Mouse (Mus musculus) forebrain, postnatal 0 days (tissue): ENCODE measurements around the gene Hydin. TPM values are rescaled to one million over a fixed set of nuclear protein-coding genes. Genes with fewer than 3 reads are reported as not detected.

Source experiments
- ATAC-seq: fragments of 200-750 bp; cut with Nextera tagmentation; 2 replicates; pipeline ENCODE4 v1.8.0; 2017; ENCODE audit warnings: mild to moderate bottlenecking, moderate library complexity
- DNase-seq: peaks from one replicate; pipeline ENCODE4 v3.0.0-alpha.2; 2015
- H3K27ac ChIP-seq: fragments of 300-500 bp; sonication (generic); 2 replicates; pipeline ENCODE4 v1.5.1; 2014; ENCODE audit warnings: low read depth, mild to moderate bottlenecking, antibody characterized with exemption, low read length, moderate library complexity, mixed read lengths
- H3K27me3 ChIP-seq: fragments of 300-500 bp; sonication (generic); 2 replicates; pipeline ENCODE4 v1.6.1; 2014; ENCODE audit warnings: mild to moderate bottlenecking, low read length, mixed read lengths; ENCODE audit not compliant: insufficient read depth
- H3K36me3 ChIP-seq: fragments of 300-500 bp; sonication (generic); 2 replicates; pipeline ENCODE4 v1.6.1; 2014; ENCODE audit warnings: mild to moderate bottlenecking, moderate library complexity; ENCODE audit not compliant: insufficient read depth
- H3K4me1 ChIP-seq: fragments of 300-500 bp; sonication (generic); 2 replicates; pipeline ENCODE4 v1.6.1; 2014; ENCODE audit warnings: antibody characterized with exemption; ENCODE audit not compliant: insufficient read depth
- H3K4me2 ChIP-seq: fragments of 300-500 bp; sonication (generic); 2 replicates; pipeline ENCODE4 v1.6.1; 2014; ENCODE audit warnings: low read depth, mild to moderate bottlenecking, moderate library complexity
- H3K4me3 ChIP-seq: fragments of 300-500 bp; sonication (generic); 2 replicates; pipeline ENCODE4 v1.5.1; 2014; ENCODE audit warnings: low read depth, low read length, mixed read lengths
- H3K9ac ChIP-seq: fragments of 300-500 bp; sonication (generic); 2 replicates; pipeline ENCODE4 v1.6.1; 2014; ENCODE audit warnings: mild to moderate bottlenecking
- H3K9me3 ChIP-seq: fragments of 300-500 bp; sonication (generic); 2 replicates; pipeline ENCODE4 v1.6.1; 2016; ENCODE audit warnings: low read length
- CTCF ChIP-seq: sonication (generic); IDR thresholded peaks from 2 replicates; pipeline ENCODE4 v1.5.1; 2016; ENCODE audit warnings: antibody characterized with exemption, control low read depth, low read depth
- WGBS: fragments of 180-500 bp; shearing (Covaris S2); extraction: QIAGEN DNeasy Blood & Tissue Kit; methylation state at CpG from one replicate; pipeline ENCODE4 v1.1.7; 2014; 5-methylcytosine and 5-hydroxymethylcytosine counted together
- polyA plus RNA-seq: library from polyadenylated mRNA; unstranded; fragments of >200 nt; fragmentation: Nextera tagmentation; extraction: Ambion mirVana; gene quantifications from 2 replicates; pipeline ENCODE4 v1.2.1, GENCODE M21; 2015
- total RNA-seq: library from RNA; depleted of rRNA; stranded (reverse); fragments of >200 nt; gene quantifications from 2 replicates; pipeline ENCODE4 v1.2.3, GENCODE M21; 2014

Hydin gene
- total and polyA plus RNA-seq, 2 experiments from 2014 or later: 0.63 to 1.0 TPM

DNA sequence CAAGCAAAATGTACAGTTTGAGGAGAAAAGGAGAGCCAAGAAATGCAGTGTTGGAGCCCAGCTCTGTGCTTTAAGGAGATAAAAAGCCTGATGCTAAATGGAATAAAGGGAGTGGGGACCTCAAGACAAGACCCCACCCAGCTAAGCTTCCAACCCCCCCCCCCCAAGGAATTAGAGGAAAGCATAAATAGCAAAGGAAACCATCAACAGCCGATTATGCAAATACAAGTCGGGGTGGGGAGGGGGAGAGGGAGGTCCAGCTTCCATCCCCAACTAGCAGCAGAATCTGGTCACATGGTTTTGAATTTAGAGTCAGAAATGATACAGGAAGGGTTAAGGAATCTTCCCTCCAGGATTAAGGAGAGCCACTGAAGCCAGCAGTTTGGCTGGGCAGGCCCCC is 22.2 kb upstream of the Hydin start:
- no peaks in the 10 kb centered on the region for H3K9me3 ChIP-seq
- no peak for DNase-seq
- H3K4me3 ChIP-seq: no peak overlapping the region
- H3K4me2 ChIP-seq: no peak overlapping the region
- no peak overlapping the region for H3K9ac ChIP-seq
- H3K27me3 ChIP-seq: no peaks in the 10 kb centered on the region
- H3K27ac ChIP-seq: no peak overlapping the region
- no peak for TF ChIP-seq CTCF
- ATAC-seq: no peak
- 65% methylated on average over 2 of the region's 2 CpGs for WGBS
- no peaks in the 10 kb centered on the region for H3K4me1 ChIP-seq
- no peaks in the 10 kb centered on the region for H3K36me3 ChIP-seq

- no peak overlapping the region for H3K4me3 ChIP-seq
- no peak for TF ChIP-seq CTCF
- DNase-seq (no peak), ATAC-seq (no peak)
- no peak overlapping the region for H3K27ac ChIP-seq
- H3K36me3 ChIP-seq: no peaks in the 10 kb centered on the region
- H3K4me2 ChIP-seq: no peak overlapping the region
- H3K4me1 ChIP-seq: no peaks in the 10 kb centered on the region
- no peaks in the 10 kb centered on the region for H3K27me3 ChIP-seq
- WGBS: 89% methylated on average over 6 of the region's 6 CpGs
- no peaks in the 10 kb centered on the region for H3K9me3 ChIP-seq
- H3K9ac ChIP-seq: no peak overlapping the region
Measured at GRCm38 (mm10) chr8:110247238-110247637, 19.5 kb upstream of the Hydin start.

DNA sequence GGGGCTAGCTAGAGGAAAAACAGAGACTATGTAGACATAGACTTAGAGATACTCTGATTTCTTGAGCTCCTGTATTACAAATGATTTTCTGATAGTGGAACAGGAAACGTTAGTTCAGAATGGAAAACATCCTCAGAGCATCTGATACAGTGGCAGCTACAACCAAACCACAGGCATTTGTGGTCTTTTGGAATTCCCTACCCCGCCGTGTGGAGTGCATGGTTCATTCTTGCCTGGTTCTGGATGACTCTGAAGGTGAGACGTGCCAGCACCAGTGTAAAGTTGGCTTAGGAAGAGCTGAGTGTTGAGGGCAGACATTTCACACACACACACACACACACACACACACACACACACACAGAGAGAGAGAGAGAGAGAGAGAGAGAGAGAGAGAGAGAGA is 12.8 kb upstream of the Hydin start:
- DNase-seq (no peak), ATAC-seq (no peak)
- Histone ChIP-seq H3K4me2 (no peak overlapping the region), H3K36me3 (no peaks in the 10 kb centered on the region), H3K27ac (no peak overlapping the region), H3K9me3 (no peaks in the 10 kb centered on the region), H3K4me1 (no peaks in the 10 kb centered on the region), H3K9ac (no peak overlapping the region), H3K27me3 (no peaks in the 10 kb centered on the region), H3K4me3 (no peak overlapping the region)
- WGBS: 84% methylated on average over 4 of the region's 4 CpGs
- no peak for TF ChIP-seq CTCF

DNA sequence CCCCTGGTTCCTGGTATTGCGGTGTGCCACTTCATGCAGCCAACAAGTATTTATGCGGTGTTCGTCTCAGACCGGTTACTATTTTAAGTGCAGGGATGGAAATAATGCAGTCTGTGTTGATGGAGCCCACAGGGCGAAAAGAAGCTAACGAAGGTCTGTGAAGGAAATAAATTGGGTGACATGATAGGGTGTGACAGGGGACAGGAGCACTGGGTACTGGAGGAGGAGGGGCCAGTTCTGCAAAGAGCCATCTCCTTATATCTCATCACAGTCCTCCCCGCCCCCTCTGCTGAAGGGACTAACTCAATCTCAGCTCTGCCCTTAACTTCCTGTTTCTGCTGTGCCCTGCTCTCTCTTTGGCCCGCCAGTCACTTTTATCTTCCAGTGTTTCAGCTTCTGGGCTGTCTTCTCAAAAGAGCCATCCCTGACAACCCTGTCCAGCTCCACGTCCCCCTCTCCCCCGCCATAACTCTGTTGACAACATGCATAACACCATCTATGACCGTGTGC is 926 bp upstream of the Hydin start:
- no peak for ATAC-seq
- DNase-seq: no peak
- TF ChIP-seq CTCF: no peak

DNA sequence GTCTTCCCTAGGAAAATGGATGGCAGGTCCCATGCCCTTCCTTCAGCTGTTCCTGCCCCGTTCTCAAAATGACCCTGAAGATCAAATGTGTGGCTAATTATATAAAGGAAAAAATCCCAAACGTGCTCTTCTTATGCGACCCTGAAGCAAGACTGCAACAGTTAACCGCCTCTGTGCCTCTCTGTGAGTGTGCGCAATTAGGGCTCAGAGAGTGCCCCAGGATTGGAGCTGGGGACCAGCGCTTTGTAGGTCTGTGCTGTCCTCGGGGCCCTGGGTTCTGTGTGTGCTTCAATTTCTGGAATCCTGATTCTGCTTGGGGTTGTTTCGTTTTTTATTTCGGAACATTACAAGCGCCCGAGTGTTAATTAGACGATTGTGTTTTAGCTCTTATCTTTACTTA is 491 bp downstream of the Hydin start:
- no peak overlapping the region for H3K9ac ChIP-seq
- ATAC-seq (no peak), DNase-seq (no peak)
- H3K27ac ChIP-seq: no peak overlapping the region
- H3K4me2 ChIP-seq: peak overlapping the region; percentile 58
- no peaks in the 10 kb centered on the region for H3K36me3 ChIP-seq
- no peaks in the 10 kb centered on the region for H3K4me1 ChIP-seq
- WGBS: 6% methylated on average over 12 of the region's 12 CpGs
- peak overlapping the region; percentile 29 for H3K4me3 ChIP-seq
- H3K9me3 ChIP-seq: no peaks in the 10 kb centered on the region
- no peaks in the 10 kb centered on the region for H3K27me3 ChIP-seq
- no peak for TF ChIP-seq CTCF

More for the DNA sequence above, 926 bp upstream of the Hydin start:
- no peak overlapping the region for H3K9ac ChIP-seq
- H3K4me3 ChIP-seq: no peak overlapping the region
- H3K4me2 ChIP-seq: no peak overlapping the region
- H3K36me3 ChIP-seq: no peaks in the 10 kb centered on the region
- no peak overlapping the region for H3K27ac ChIP-seq
- H3K9me3 ChIP-seq: no peaks in the 10 kb centered on the region
- WGBS: 67% methylated on average over 11 of the region's 11 CpGs
- no peaks in the 10 kb centered on the region for H3K4me1 ChIP-seq
- H3K27me3 ChIP-seq: no peaks in the 10 kb centered on the region

DNA sequence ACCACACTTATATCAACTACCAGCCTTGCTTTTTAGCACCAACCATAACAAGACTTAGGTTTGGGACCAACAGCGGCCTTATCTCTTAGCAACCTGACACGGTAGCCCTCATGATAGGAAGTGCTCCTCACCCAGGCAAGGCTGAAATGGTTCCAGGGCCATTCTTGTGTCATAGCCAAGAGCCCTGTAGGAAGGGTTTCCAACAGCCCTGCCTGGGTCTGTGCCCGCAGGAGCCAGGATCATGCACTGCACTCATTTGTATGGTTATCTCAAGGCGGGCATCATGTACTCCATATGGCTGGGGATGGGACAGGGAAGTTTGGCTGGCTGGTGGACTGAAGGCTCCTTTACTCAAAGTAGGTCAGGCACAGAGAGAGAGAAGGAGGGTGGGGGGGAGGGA is 3.9 kb downstream of the Hydin start:
- no peak overlapping the region for H3K4me2 ChIP-seq
- TF ChIP-seq CTCF: no peak
- 0 out of 2 replicates have a peak, but pooled peaks cover under 1% of the 10 kb centered on the region for H3K4me1 ChIP-seq
- no peak overlapping the region for H3K27ac ChIP-seq
- no peaks in the 10 kb centered on the region for H3K27me3 ChIP-seq
- H3K9ac ChIP-seq: no peak overlapping the region
- DNase-seq (no peak), ATAC-seq (no peak)
- no peaks in the 10 kb centered on the region for H3K9me3 ChIP-seq
- no peaks in the 10 kb centered on the region for H3K36me3 ChIP-seq
- 84% methylated on average over 4 of the region's 4 CpGs for WGBS
- no peak overlapping the region for H3K4me3 ChIP-seq

DNA sequence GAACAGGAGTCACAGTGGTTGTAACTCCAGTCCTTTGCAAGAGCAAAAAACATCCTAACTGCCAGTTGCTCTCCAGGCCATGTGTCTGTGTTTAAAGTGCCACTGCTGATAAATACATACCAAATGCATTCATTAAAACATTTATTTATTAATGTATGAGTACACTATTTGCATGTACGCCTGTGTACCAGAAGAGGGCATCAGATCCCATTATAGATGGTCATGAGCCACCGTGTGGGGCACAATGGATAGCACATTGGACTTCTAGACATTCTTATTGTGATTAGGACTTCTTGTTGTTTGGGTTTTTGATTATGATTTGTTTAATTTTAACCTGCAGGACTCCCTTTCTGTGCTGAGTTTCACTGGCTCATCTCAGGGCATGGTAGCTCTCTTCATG is 6.6 kb downstream of the Hydin start:
- DNase-seq (no peak), ATAC-seq (no peak)
- no peak overlapping the region for H3K27ac ChIP-seq
- H3K4me1 ChIP-seq: peaks cover 8% of the 10 kb centered on the region
- WGBS: 66% methylated on average over 2 of the region's 2 CpGs
- no peak overlapping the region for H3K9ac ChIP-seq
- no peaks in the 10 kb centered on the region for H3K36me3 ChIP-seq
- H3K4me2 ChIP-seq: no peak overlapping the region
- H3K9me3 ChIP-seq: no peaks in the 10 kb centered on the region
- no peak overlapping the region for H3K4me3 ChIP-seq
- peak; percentile 39; the same call in 1 of the 2 replicates for TF ChIP-seq CTCF
- no peaks in the 10 kb centered on the region for H3K27me3 ChIP-seq
